Mouse (Mus musculus) thymus, adult 18-20 months (tissue): ENCODE results near the gene Sox13.
A peak's percentile ranks its signal among the peaks of the same experiment; 100 is the strongest.

Source experiments
- DNase-seq, 2 experiments: peaks; one replicate each; pipeline ENCODE4 v3.0.0; 2022; ENCODE audit warnings: mixed read lengths in 2 of 2

The Sox13 gene

GRCm38 (mm10) chr1:133397483-133398237 lies 26.5 kb downstream of the Sox13 start:
- no peak for DNase-seq

- no peak for DNase-seq
Observed at GRCm38 (mm10) chr1:133397094-133397482, 27.1 kb downstream of the Sox13 start.

GRCm38 (mm10) chr1:133396693-133397092 lies 27.5 kb downstream of the Sox13 start:
- DNase-seq, result no peak

GRCm38 (mm10) chr1:133394702-133395101 lies 29.5 kb downstream of the Sox13 start:
- no peak for DNase-seq

- no peak for DNase-seq
Observed at GRCm38 (mm10) chr1:133387539-133388268, 36.5 kb downstream of the Sox13 start.

GRCm38 (mm10) chr1:133386209-133386608 lies 38.0 kb downstream of the Sox13 start:
- no peak for DNase-seq

GRCm38 (mm10) chr1:133385506-133385905 lies 38.7 kb downstream of the Sox13 start:
- DNase-seq, result peak; percentile 58 to 69

GRCm38 (mm10) chr1:133383157-133383783 lies 40.9 kb downstream of the Sox13 start:
- DNase-seq, result no peak

- DNase-seq, result no peak
Observed at GRCm38 (mm10) chr1:133382552-133383155, 41.5 kb downstream of the Sox13 start.

- no peak for DNase-seq
Observed at GRCm38 (mm10) chr1:133382008-133382407, 42.2 kb downstream of the Sox13 start.

- no peak for DNase-seq
Observed at GRCm38 (mm10) chr1:133380347-133381065, 43.7 kb downstream of the Sox13 start.

- DNase-seq, result no peak
Observed at GRCm38 (mm10) chr1:133379986-133380320, 44.2 kb downstream of the Sox13 start.

GRCm38 (mm10) chr1:133379254-133379985 lies 44.8 kb downstream of the Sox13 start:
- DNase-seq, result no peak

- DNase-seq, result no peak
Observed at GRCm38 (mm10) chr1:133377547-133377946, 46.6 kb downstream of the Sox13 start.

GRCm38 (mm10) chr1:133375696-133376346 lies 48.4 kb downstream of the Sox13 start:
- no peak for DNase-seq

GRCm38 (mm10) chr1:133372113-133372512 lies 52.1 kb downstream of the Sox13 start:
- DNase-seq, result no peak

- no peak for DNase-seq
Observed at GRCm38 (mm10) chr1:133371431-133371830, 52.7 kb downstream of the Sox13 start.

GRCm38 (mm10) chr1:133370352-133370751 lies 53.8 kb downstream of the Sox13 start:
- DNase-seq, result no peak

GRCm38 (mm10) chr1:133368644-133369043 lies 55.5 kb downstream of the Sox13 start:
- DNase-seq, result no peak

- no peak for DNase-seq
Observed at GRCm38 (mm10) chr1:133367606-133368488, 56.3 kb downstream of the Sox13 start.
